Mouse (Mus musculus) brown adipose tissue, adult 24 weeks (tissue): ENCODE measurements around the gene Myrip. TPM values are rescaled to one million over a fixed set of nuclear protein-coding genes. Genes with fewer than 3 reads are reported as not detected.

Experiments
- H3K27ac ChIP-seq: fragments of 200-500 bp; replicated peaks from 2 replicates; pipeline ENCODE4 v1.5.1; 2012; ENCODE audit warnings: low read depth, mild to moderate bottlenecking, low read length
- H3K4me1 ChIP-seq: fragments of 200-500 bp; 2 replicates; pipeline ENCODE4 v1.6.1; 2012; ENCODE audit warnings: low read length, mixed read lengths; ENCODE audit not compliant: control insufficient read depth, insufficient read depth, insufficient read length
- H3K4me3 ChIP-seq: fragments of 200-500 bp; 2 replicates; pipeline ENCODE4 v1.5.1; 2012; ENCODE audit warnings: low read depth, mild to moderate bottlenecking, low read length, moderate library complexity; ENCODE audit not compliant: insufficient read depth
- polyA plus RNA-seq: library from polyadenylated mRNA; stranded (reverse); fragments of >200 nt; gene quantifications from 2 replicates; pipeline ENCODE4 v1.2.4, GENCODE M21; 2012; ENCODE audit not compliant: missing spikeins, insufficient read depth, insufficient read length

Myrip gene
- polyA plus RNA-seq, 1 experiment = 1.1 TPM

- Histone ChIP-seq H3K27ac (no peak overlapping the region), H3K4me3 (no peak overlapping the region), H3K4me1 (no peaks in the 10 kb centered on the region)
Observed at GRCm38 (mm10) chr9:120496691-120497090, 195.4 kb downstream of the Myrip start.

GRCm38 (mm10) chr9:120497983-120498382, 196.7 kb downstream of the Myrip start:
- Histone ChIP-seq H3K4me3 (no peak overlapping the region), H3K4me1 (no peaks in the 10 kb centered on the region), H3K27ac (no peak overlapping the region)

- H3K4me1 ChIP-seq = no peaks in the 10 kb centered on the region
- H3K4me3 ChIP-seq = no peak overlapping the region
Observed at GRCm38 (mm10) chr9:120501191-120501902, 200.0 kb downstream of the Myrip start.

GRCm38 (mm10) chr9:120502013-120502412, 200.7 kb downstream of the Myrip start:
- Histone ChIP-seq H3K4me3 (no peak overlapping the region), H3K4me1 (no peaks in the 10 kb centered on the region)

More at GRCm38 (mm10) chr9:120501191-120501902, 200.0 kb downstream of the Myrip start:
- H3K27ac ChIP-seq = no peak overlapping the region

GRCm38 (mm10) chr9:120504423-120504822, 203.1 kb downstream of the Myrip start:
- Histone ChIP-seq H3K4me1 (no peaks in the 10 kb centered on the region), H3K27ac (no peak overlapping the region), H3K4me3 (no peak overlapping the region)

More at GRCm38 (mm10) chr9:120502013-120502412, 200.7 kb downstream of the Myrip start:
- no peak overlapping the region for H3K27ac ChIP-seq

- Histone ChIP-seq H3K4me1 (no peaks in the 10 kb centered on the region), H3K4me3 (no peak overlapping the region), H3K27ac (no peak overlapping the region)
Observed at GRCm38 (mm10) chr9:120511781-120512180, 210.5 kb downstream of the Myrip start.

GRCm38 (mm10) chr9:120516720-120517119, 215.4 kb downstream of the Myrip start:
- H3K4me3 ChIP-seq = no peak overlapping the region
- H3K27ac ChIP-seq = no peak overlapping the region
- H3K4me1 ChIP-seq = no peaks in the 10 kb centered on the region

GRCm38 (mm10) chr9:120518946-120519345, 217.6 kb downstream of the Myrip start:
- Histone ChIP-seq H3K4me1 (no peaks in the 10 kb centered on the region), H3K4me3 (no peak overlapping the region), H3K27ac (no peak overlapping the region)

GRCm38 (mm10) chr9:120519469-120520125, 218.3 kb downstream of the Myrip start:
- Histone ChIP-seq H3K4me1 (no peaks in the 10 kb centered on the region), H3K4me3 (no peak overlapping the region), H3K27ac (no peak overlapping the region)

GRCm38 (mm10) chr9:120521161-120521560, 219.8 kb downstream of the Myrip start:
- H3K4me1 ChIP-seq = no peaks in the 10 kb centered on the region
- no peak overlapping the region for H3K27ac ChIP-seq
- no peak overlapping the region for H3K4me3 ChIP-seq

Other genes with a start within 250 kb of the Myrip start
- 1.0 and 1.1 TPM in 2 replicates for gene Cx3cr1, start 231.6 kb upstream of the Myrip start, polyA plus RNA-seq
- not detected in 2 replicates for gene Ccr8, start 209.4 kb upstream of the Myrip start, polyA plus RNA-seq
- 10.2 and 10.6 TPM in 2 replicates for gene Slc25a38, start 191.1 kb upstream of the Myrip start, polyA plus RNA-seq
- 737 and 982 TPM in 2 replicates for gene Rpsa, start 173.8 kb upstream of the Myrip start, polyA plus RNA-seq
- not detected in 2 replicates for gene Mobp, start 151.8 kb upstream of the Myrip start, polyA plus RNA-seq
- gene Eif1b, start 190.7 kb downstream of the Myrip start, polyA plus RNA-seq = 46.0 and 50.9 TPM in 2 replicates
- gene Entpd3, start 238.3 kb downstream of the Myrip start, polyA plus RNA-seq = not detected in 2 replicates